Mouse (Mus musculus) limb, embryonic 11.5 days (tissue): Measurements from ENCODE around the gene Zfp872. TPM values are rescaled to one million over a fixed set of nuclear protein-coding genes. Genes with fewer than 3 reads are reported as not detected.

Experiments
- ATAC-seq: fragments of 200-750 bp; cut with Nextera tagmentation; 2 replicates; pipeline ENCODE4 v1.8.0; 2017; ENCODE audit warnings: low read depth; ENCODE audit not compliant: insufficient number of reproducible peaks, low FRiP score, low TSS enrichment
- DNase-seq: peaks from one replicate; pipeline ENCODE4 v3.0.0-alpha.2; 2015; ENCODE audit warnings: low spot score
- H3K27ac ChIP-seq: fragments of 300-500 bp; sonication (generic); replicated peaks from 2 replicates; pipeline ENCODE4 v1.5.1; 2014; ENCODE audit warnings: low read depth, mild to moderate bottlenecking, low read length
- H3K27me3 ChIP-seq: fragments of 300-500 bp; sonication (generic); 2 replicates; pipeline ENCODE4 v1.6.1; 2014; ENCODE audit warnings: mild to moderate bottlenecking, low read length, mixed read lengths; ENCODE audit not compliant: control insufficient read depth, insufficient read depth
- H3K36me3 ChIP-seq: fragments of 300-500 bp; sonication (generic); 2 replicates; pipeline ENCODE4 v1.6.1; 2014; ENCODE audit warnings: mild to moderate bottlenecking, low read length, moderate library complexity, mixed read lengths; ENCODE audit not compliant: control insufficient read depth, insufficient read depth
- H3K4me1 ChIP-seq: fragments of 300-500 bp; sonication (generic); 2 replicates; pipeline ENCODE4 v1.6.1; 2014; ENCODE audit warnings: low read length, mixed read lengths; ENCODE audit not compliant: control insufficient read depth, insufficient read depth
- H3K4me2 ChIP-seq: fragments of 300-500 bp; sonication (generic); 2 replicates; pipeline ENCODE4 v1.6.1; 2014; ENCODE audit warnings: low read depth, mild to moderate bottlenecking, moderate library complexity; ENCODE audit not compliant: severe bottlenecking
- H3K4me3 ChIP-seq: fragments of 300-500 bp; sonication (generic); 2 replicates; pipeline ENCODE4 v1.5.1; 2014; ENCODE audit warnings: low read depth, low read length
- H3K9ac ChIP-seq: fragments of 300-500 bp; sonication (generic); 2 replicates; pipeline ENCODE4 v1.6.1; 2014; ENCODE audit warnings: mild to moderate bottlenecking, low read length
- H3K9me3 ChIP-seq: fragments of 300-500 bp; sonication (generic); 2 replicates; pipeline ENCODE4 v1.6.1; 2016; ENCODE audit warnings: low read length; ENCODE audit not compliant: control insufficient read depth
- WGBS: fragments of 180-500 bp; shearing (Covaris S2); extraction: QIAGEN DNeasy Blood & Tissue Kit; methylation state at CpG from one replicate; pipeline ENCODE4 v1.1.7; 2014; 5-methylcytosine and 5-hydroxymethylcytosine counted together
- polyA plus RNA-seq: library from polyadenylated mRNA; unstranded; fragments of >200 nt; fragmentation: Nextera tagmentation; extraction: Ambion mirVana; gene quantifications from 2 replicates; pipeline ENCODE4 v1.2.1, GENCODE M21; 2014

The Zfp872 gene
- polyA plus RNA-seq, 1 experiment from 2014 or later, result not detected

GRCm38 (mm10) chr9:22150946-22151345 lies 36.9 kb upstream of the Zfp872 start:
- no peak for DNase-seq
- H3K36me3 ChIP-seq, result no peaks in the 10 kb centered on the region
- no peaks in the 10 kb centered on the region for H3K27me3 ChIP-seq
- H3K27ac ChIP-seq, result no peak overlapping the region
- no peak overlapping the region for H3K9ac ChIP-seq
- no peaks in the 10 kb centered on the region for H3K4me1 ChIP-seq
- WGBS, result 84% methylated on average over 2 of the region's 2 CpGs
- ATAC-seq, result no peak
- no peak overlapping the region for H3K4me2 ChIP-seq
- H3K9me3 ChIP-seq, result no peaks in the 10 kb centered on the region
- H3K4me3 ChIP-seq, result no peak overlapping the region

- Histone ChIP-seq H3K9me3 (no peaks in the 10 kb centered on the region), H3K4me2 (no peak overlapping the region), H3K9ac (no peak overlapping the region), H3K4me3 (no peak overlapping the region), H3K36me3 (no peaks in the 10 kb centered on the region), H3K27ac (no peak overlapping the region), H3K27me3 (peaks cover 3% of the 10 kb centered on the region; the same call in 1 of the 2 replicates), H3K4me1 (peaks cover 3% of the 10 kb centered on the region; the same call in 1 of the 2 replicates)
- 89% methylated on average over 3 of the region's 3 CpGs for WGBS
- ATAC-seq (no peak), DNase-seq (no peak)
These were observed 34.1 kb upstream of the Zfp872 start for GRCm38 (mm10) chr9:22153810-22154209.

- Histone ChIP-seq H3K4me3 (no peak overlapping the region), H3K27ac (no peak overlapping the region), H3K9ac (no peak overlapping the region), H3K9me3 (no peaks in the 10 kb centered on the region), H3K27me3 (peaks cover 3% of the 10 kb centered on the region; the same call in 1 of the 2 replicates), H3K36me3 (no peaks in the 10 kb centered on the region), H3K4me2 (no peak overlapping the region; the same call in 1 of the 2 replicates), H3K4me1 (peaks cover 3% of the 10 kb centered on the region; the same call in 1 of the 2 replicates)
- 0 out of 2 replicates have a peak, but pooled peaks have one; percentile 18 for ATAC-seq
- WGBS, result 27% methylated on average over 10 of the region's 10 CpGs
- DNase-seq, result peak; percentile 78
These were observed 32.3 kb upstream of the Zfp872 start for GRCm38 (mm10) chr9:22155614-22156013.

GRCm38 (mm10) chr9:22156497-22157245 lies 31.2 kb upstream of the Zfp872 start, which contains the start of gene Pigyl:
Gene Pigyl, plus strand, starts transcription at chr9:22156846.
- Histone ChIP-seq H3K9me3 (no peaks in the 10 kb centered on the region), H3K27me3 (peaks cover 3% of the 10 kb centered on the region; the same call in 1 of the 2 replicates), H3K4me2 (peak within 1 kb of the TSS; percentile 41), H3K4me3 (peak within 1 kb of the TSS; percentile 51), H3K4me1 (peaks cover 3% of the 10 kb centered on the region; the same call in 1 of the 2 replicates), H3K27ac (0 out of 2 replicates have a peak within 1 kb of the TSS, but pooled peaks have one; percentile 24), H3K36me3 (no peaks in the 10 kb centered on the region), H3K9ac (peak within 1 kb of the TSS; percentile 71)
- ATAC-seq, result peak; percentile 96
- peak; percentile 99 for DNase-seq
- WGBS, result under 1% methylated on average over 65 of the region's 65 CpGs

GRCm38 (mm10) chr9:22157516-22158265 lies 30.2 kb upstream of the Zfp872 start:
- Histone ChIP-seq H3K4me3 (peak overlapping the region; percentile 51), H3K27ac (no peak overlapping the region), H3K9ac (no peak overlapping the region; the same call in 1 of the 2 replicates), H3K27me3 (peaks cover 3% of the 10 kb centered on the region; the same call in 1 of the 2 replicates), H3K36me3 (no peaks in the 10 kb centered on the region), H3K9me3 (no peaks in the 10 kb centered on the region), H3K4me2 (peak overlapping the region; percentile 41), H3K4me1 (peaks cover 3% of the 10 kb centered on the region; the same call in 1 of the 2 replicates)
- WGBS, result 60% methylated on average over 34 of the region's 34 CpGs
- DNase-seq (no peak), ATAC-seq (no peak)

GRCm38 (mm10) chr9:22161299-22161698 lies 26.6 kb upstream of the Zfp872 start:
- no peaks in the 10 kb centered on the region for H3K36me3 ChIP-seq
- ATAC-seq, result no peak
- H3K4me1 ChIP-seq, result peaks cover 6% of the 10 kb centered on the region
- H3K4me3 ChIP-seq, result no peak overlapping the region
- DNase-seq, result no peak
- H3K9me3 ChIP-seq, result no peaks in the 10 kb centered on the region
- no peak overlapping the region for H3K9ac ChIP-seq
- H3K27ac ChIP-seq, result no peak overlapping the region
- H3K27me3 ChIP-seq, result peaks cover 3% of the 10 kb centered on the region; the same call in 1 of the 2 replicates
- no peak overlapping the region for H3K4me2 ChIP-seq
- 37% methylated on average over 6 of the region's 6 CpGs for WGBS

GRCm38 (mm10) chr9:22162305-22162704 lies 25.6 kb upstream of the Zfp872 start:
- H3K4me3 ChIP-seq, result no peak overlapping the region
- 73% methylated on average over 9 of the region's 9 CpGs for WGBS
- no peak for ATAC-seq
- H3K9ac ChIP-seq, result no peak overlapping the region
- no peak overlapping the region for H3K27ac ChIP-seq
- H3K36me3 ChIP-seq, result no peaks in the 10 kb centered on the region
- peaks cover 3% of the 10 kb centered on the region; the same call in 1 of the 2 replicates for H3K27me3 ChIP-seq
- peaks cover 6% of the 10 kb centered on the region for H3K4me1 ChIP-seq
- no peak overlapping the region for H3K4me2 ChIP-seq
- no peak for DNase-seq
- H3K9me3 ChIP-seq, result no peaks in the 10 kb centered on the region

GRCm38 (mm10) chr9:22162912-22163311 lies 25.0 kb upstream of the Zfp872 start:
- DNase-seq (no peak), ATAC-seq (no peak)
- Histone ChIP-seq H3K9me3 (no peaks in the 10 kb centered on the region), H3K4me3 (no peak overlapping the region), H3K9ac (no peak overlapping the region), H3K36me3 (no peaks in the 10 kb centered on the region), H3K27me3 (peaks cover 2% of the 10 kb centered on the region; the same call in 1 of the 2 replicates), H3K4me2 (no peak overlapping the region), H3K4me1 (peaks cover 3% of the 10 kb centered on the region; the same call in 1 of the 2 replicates), H3K27ac (no peak overlapping the region)
- WGBS, result 83% methylated on average over 7 of the region's 7 CpGs
